Mouse (Mus musculus): Measurements from ENCODE around the gene Sft2d2.

DNA sequence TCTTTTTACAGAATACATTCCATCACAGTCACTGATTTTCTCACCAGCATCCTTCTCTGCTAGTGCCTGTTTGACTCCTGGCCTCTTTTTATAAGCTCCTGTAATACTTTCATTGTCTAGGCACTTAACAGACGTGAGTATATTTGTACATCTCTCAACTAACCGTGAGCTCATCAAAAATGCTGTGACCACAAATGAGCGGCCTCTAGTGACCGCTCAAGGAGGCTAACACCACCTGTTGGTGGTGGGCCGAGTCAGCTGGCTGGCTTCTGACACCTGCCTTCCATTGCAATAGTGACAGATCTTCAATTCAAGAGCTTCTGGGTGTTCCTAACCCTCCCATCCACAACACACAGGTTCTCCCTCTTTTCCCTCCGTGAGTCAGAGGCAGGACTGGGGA is 10.8 kb downstream of the Sft2d2 start:
- TF ChIP-seq POLR2A (IDR thresholded peaks at IDR 0.05; ENCODE audit: control insufficient read depth, low read depth, low read length), result no peak
- TF ChIP-seq CTCF (IDR thresholded peaks at IDR 0.05; ENCODE audit: control insufficient read depth, insufficient read depth, insufficient replicate concordance, low read depth, low read length), result no peak
